Mouse (Mus musculus) brain, embryonic 14.5 days (tissue): Measurements from ENCODE around the gene Usp4.

Source experiments
- CTCF ChIP-seq: fragments of 200-500 bp; IDR thresholded peaks from 2 replicates; pipeline ENCODE4 v1.5.1; 2012; ENCODE audit warnings: inconsistent platforms, mild to moderate bottlenecking, moderate library complexity, borderline replicate concordance; ENCODE audit not compliant: insufficient read depth, insufficient read length; ENCODE audit errors: extremely low read depth
- POLR2A ChIP-seq: fragments of 200-500 bp; IDR thresholded peaks from 2 replicates; pipeline ENCODE4 v1.6.1; 2012; ENCODE audit warnings: mild to moderate bottlenecking, inconsistent platforms, borderline replicate concordance; ENCODE audit not compliant: poor library complexity, insufficient read depth, insufficient read length, severe bottlenecking; ENCODE audit errors: extremely low read depth

- no peak for TF ChIP-seq CTCF
- TF ChIP-seq POLR2A: no peak
These were observed 56.8 kb downstream of the Usp4 start for GRCm38 (mm10) chr9:108404451-108404850.
